Mouse (Mus musculus) liver, embryonic 13.5 days (tissue): ENCODE measurements around the gene Smc6. TPM values are rescaled to one million over a fixed set of nuclear protein-coding genes. Genes with fewer than 3 reads are reported as not detected.

ENCODE experiments used
- ATAC-seq: fragments of 200-750 bp; cut with Nextera tagmentation; 2 replicates; pipeline ENCODE4 v1.8.0; 2017; ENCODE audit warnings: low read depth, mild to moderate bottlenecking, moderate number of reproducible peaks, moderate library complexity
- DNase-seq: peaks from one replicate; pipeline ENCODE4 v3.0.0; 2022
- H3K27ac ChIP-seq: fragments of 300-500 bp; sonication (generic); 2 replicates; pipeline ENCODE4 v1.5.1; 2015; ENCODE audit warnings: moderate library complexity, mild to moderate bottlenecking, inconsistent platforms
- H3K27me3 ChIP-seq: fragments of 300-500 bp; sonication (generic); 2 replicates; pipeline ENCODE4 v1.6.1; 2015; ENCODE audit warnings: mild to moderate bottlenecking, inconsistent platforms
- H3K36me3 ChIP-seq: fragments of 300-500 bp; sonication (generic); 2 replicates; pipeline ENCODE4 v1.6.1; 2015; ENCODE audit warnings: mild to moderate bottlenecking, inconsistent platforms
- H3K4me1 ChIP-seq: fragments of 300-500 bp; sonication (generic); replicated peaks from 2 replicates; pipeline ENCODE4 v1.6.1; 2015; ENCODE audit warnings: inconsistent platforms
- H3K4me2 ChIP-seq: fragments of 300-500 bp; sonication (generic); 2 replicates; pipeline ENCODE4 v1.6.1; 2015; ENCODE audit warnings: inconsistent platforms, mild to moderate bottlenecking, moderate library complexity
- H3K4me3 ChIP-seq: fragments of 300-500 bp; sonication (generic); replicated peaks from 2 replicates; pipeline ENCODE4 v1.5.1; 2015; ENCODE audit warnings: mild to moderate bottlenecking, inconsistent platforms
- H3K9ac ChIP-seq: fragments of 300-500 bp; sonication (generic); 2 replicates; pipeline ENCODE4 v1.6.1; 2015; ENCODE audit warnings: mild to moderate bottlenecking, inconsistent platforms
- H3K9me3 ChIP-seq: fragments of 300-500 bp; sonication (generic); replicated peaks from 2 replicates; pipeline ENCODE4 v1.6.1; 2016; ENCODE audit warnings: inconsistent platforms
- WGBS: fragments of 180-500 bp; shearing (Covaris S2); methylation state at CpG from one replicate; pipeline ENCODE4 v1.1.7; 2015; ENCODE audit not compliant: insufficient replicate concordance; 5-methylcytosine and 5-hydroxymethylcytosine counted together
- polyA plus RNA-seq: library from polyadenylated mRNA; unstranded; fragments of >200 nt; fragmentation: Nextera tagmentation; extraction: Ambion mirVana; gene quantifications from 2 replicates; pipeline ENCODE4 v1.2.1, GENCODE M21; 2015

Gene Smc6
- polyA plus RNA-seq, 1 experiment from 2014 or later, result 93.3 TPM

- no peaks in the 10 kb centered on the region for H3K9me3 ChIP-seq
- H3K36me3 ChIP-seq, result peaks cover 70% of the 10 kb centered on the region
- DNase-seq, result no peak
- H3K4me2 ChIP-seq, result no peak overlapping the region
- no peaks in the 10 kb centered on the region for H3K27me3 ChIP-seq
- 93% methylated on average over 2 of the region's 2 CpGs for WGBS
- no peak overlapping the region for H3K4me3 ChIP-seq
- H3K9ac ChIP-seq, result no peak overlapping the region
- no peaks in the 10 kb centered on the region for H3K4me1 ChIP-seq
- ATAC-seq, result no peak
- H3K27ac ChIP-seq, result no peak overlapping the region
Observed at GRCm38 (mm10) chr12:11286382-11286781, 20.7 kb downstream of the Smc6 start.

DNA sequence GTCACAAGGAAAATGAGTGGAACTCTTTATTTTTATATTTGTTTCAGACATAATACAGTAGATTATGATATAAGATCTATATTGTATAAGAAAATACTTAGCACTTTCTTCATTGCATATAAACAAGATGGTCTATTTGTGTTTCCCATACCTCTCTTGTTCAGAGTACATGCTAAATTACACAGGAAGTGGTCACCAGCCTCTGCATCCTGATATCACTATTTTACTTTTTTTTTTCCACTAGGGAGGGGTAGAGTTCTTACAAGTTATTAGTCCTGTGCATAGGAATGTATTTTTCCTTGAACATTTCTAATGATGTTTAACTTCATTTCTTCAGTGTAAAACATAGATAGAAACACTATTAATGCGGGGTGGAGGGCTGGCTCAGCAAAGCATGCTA, 35.2 kb downstream of the Smc6 start:
- WGBS, result 79% methylated on average over 1 of the region's 1 CpGs
- no peaks in the 10 kb centered on the region for H3K27me3 ChIP-seq
- H3K27ac ChIP-seq, result no peak overlapping the region
- no peak for ATAC-seq
- H3K9ac ChIP-seq, result no peak overlapping the region
- H3K4me3 ChIP-seq, result no peak overlapping the region
- H3K36me3 ChIP-seq, result peaks cover 71% of the 10 kb centered on the region
- H3K4me1 ChIP-seq, result no peaks in the 10 kb centered on the region
- H3K4me2 ChIP-seq, result no peak overlapping the region
- no peak for DNase-seq
- no peaks in the 10 kb centered on the region for H3K9me3 ChIP-seq

- Histone ChIP-seq H3K36me3 (peaks cover 76% of the 10 kb centered on the region), H3K4me1 (no peaks in the 10 kb centered on the region), H3K9ac (no peak overlapping the region), H3K27ac (no peak overlapping the region), H3K4me3 (no peak overlapping the region), H3K4me2 (no peak overlapping the region), H3K9me3 (no peaks in the 10 kb centered on the region), H3K27me3 (no peaks in the 10 kb centered on the region)
- 86% methylated on average over 8 of the region's 8 CpGs for WGBS
- DNase-seq (no peak), ATAC-seq (no peak)
Observed at GRCm38 (mm10) chr12:11306753-11307645, 41.3 kb downstream of the Smc6 start.

- Histone ChIP-seq H3K27me3 (no peaks in the 10 kb centered on the region), H3K9ac (no peak overlapping the region), H3K36me3 (peaks cover 66% of the 10 kb centered on the region), H3K4me3 (no peak overlapping the region), H3K27ac (no peak overlapping the region), H3K4me2 (no peak overlapping the region), H3K9me3 (no peaks in the 10 kb centered on the region), H3K4me1 (no peaks in the 10 kb centered on the region)
- DNase-seq (no peak), ATAC-seq (no peak)
- WGBS, result 87% methylated on average over 2 of the region's 2 CpGs
Observed at GRCm38 (mm10) chr12:11311106-11311505, 45.4 kb downstream of the Smc6 start.

GRCm38 (mm10) chr12:11313840-11314239, 48.2 kb downstream of the Smc6 start:
- Histone ChIP-seq H3K4me2 (no peak overlapping the region), H3K27ac (no peak overlapping the region), H3K4me3 (no peak overlapping the region), H3K9me3 (no peaks in the 10 kb centered on the region), H3K9ac (no peak overlapping the region), H3K27me3 (no peaks in the 10 kb centered on the region), H3K36me3 (peaks cover 63% of the 10 kb centered on the region), H3K4me1 (no peaks in the 10 kb centered on the region)
- no peak for ATAC-seq
- no peak for DNase-seq
- WGBS, result 73% methylated on average over 1 of the region's 1 CpGs

GRCm38 (mm10) chr12:11317671-11318070, 52.0 kb downstream of the Smc6 start:
- H3K27me3 ChIP-seq, result no peaks in the 10 kb centered on the region
- no peak overlapping the region for H3K4me3 ChIP-seq
- WGBS, result 62% methylated on average over 6 of the region's 6 CpGs
- ATAC-seq (no peak), DNase-seq (no peak)
- no peak overlapping the region for H3K4me2 ChIP-seq
- H3K9ac ChIP-seq, result no peak overlapping the region
- no peak overlapping the region for H3K27ac ChIP-seq
- no peaks in the 10 kb centered on the region for H3K4me1 ChIP-seq
- no peaks in the 10 kb centered on the region for H3K9me3 ChIP-seq
- peaks cover 42% of the 10 kb centered on the region for H3K36me3 ChIP-seq

DNA sequence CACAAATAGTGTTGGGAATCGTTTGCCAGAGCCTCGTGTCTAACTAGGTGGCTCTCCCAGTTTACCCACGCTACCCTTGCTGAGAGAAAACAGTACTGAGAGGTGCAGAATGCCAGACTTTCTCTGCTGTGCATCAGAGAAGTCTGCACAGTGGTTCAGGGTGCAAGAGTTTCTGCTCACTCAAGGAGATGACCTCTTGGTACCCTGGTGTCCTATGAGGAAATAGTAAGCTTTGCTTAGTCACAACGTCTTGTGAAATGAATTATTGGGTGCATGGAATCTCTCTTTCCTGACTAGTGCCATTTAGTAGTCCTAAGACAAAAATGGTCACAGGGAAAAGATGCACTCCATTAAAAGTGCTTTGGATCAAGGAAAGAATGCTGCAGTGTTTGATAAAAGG, 58.8 kb downstream of the Smc6 start:
- H3K4me3 ChIP-seq, result no peak overlapping the region
- H3K9me3 ChIP-seq, result no peaks in the 10 kb centered on the region
- H3K4me2 ChIP-seq, result no peak overlapping the region
- H3K27me3 ChIP-seq, result no peaks in the 10 kb centered on the region
- DNase-seq (no peak), ATAC-seq (no peak)
- H3K36me3 ChIP-seq, result no peaks in the 10 kb centered on the region
- no peak overlapping the region for H3K9ac ChIP-seq
- H3K4me1 ChIP-seq, result no peaks in the 10 kb centered on the region
- no peak overlapping the region for H3K27ac ChIP-seq
- 43% methylated on average over 4 of the region's 4 CpGs for WGBS

DNA sequence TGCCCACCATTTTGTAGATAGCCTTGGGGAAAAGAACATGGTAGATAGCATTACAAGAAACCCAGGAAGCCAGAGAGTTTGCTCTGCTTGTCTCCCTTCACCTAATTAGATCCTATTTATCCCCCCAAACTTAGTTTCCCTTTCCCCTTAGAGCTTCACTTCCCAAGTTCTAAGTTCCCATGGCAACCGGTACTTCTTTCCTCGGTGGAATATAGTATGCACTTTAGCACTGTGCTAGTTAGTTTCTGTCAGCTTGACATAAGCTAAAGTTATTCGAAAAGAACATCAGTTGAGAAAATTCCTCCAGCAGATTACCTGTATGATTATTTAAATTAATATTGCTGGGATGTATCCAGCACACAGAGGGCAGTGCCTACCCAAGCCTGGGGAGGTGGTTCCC, 60.8 kb downstream of the Smc6 start:
- H3K4me1 ChIP-seq, result no peaks in the 10 kb centered on the region
- H3K9ac ChIP-seq, result no peak overlapping the region
- H3K4me2 ChIP-seq, result no peak overlapping the region
- no peak overlapping the region for H3K27ac ChIP-seq
- no peaks in the 10 kb centered on the region for H3K9me3 ChIP-seq
- H3K4me3 ChIP-seq, result no peak overlapping the region
- H3K36me3 ChIP-seq, result no peaks in the 10 kb centered on the region
- H3K27me3 ChIP-seq, result no peaks in the 10 kb centered on the region
- ATAC-seq (no peak), DNase-seq (no peak)
- WGBS, result 71% methylated on average over 3 of the region's 3 CpGs

- DNase-seq (peak; percentile 8), ATAC-seq (no peak)
- 28% methylated on average over 4 of the region's 4 CpGs for WGBS
Observed at GRCm38 (mm10) chr12:11336845-11337244, 71.2 kb downstream of the Smc6 start.

DNA sequence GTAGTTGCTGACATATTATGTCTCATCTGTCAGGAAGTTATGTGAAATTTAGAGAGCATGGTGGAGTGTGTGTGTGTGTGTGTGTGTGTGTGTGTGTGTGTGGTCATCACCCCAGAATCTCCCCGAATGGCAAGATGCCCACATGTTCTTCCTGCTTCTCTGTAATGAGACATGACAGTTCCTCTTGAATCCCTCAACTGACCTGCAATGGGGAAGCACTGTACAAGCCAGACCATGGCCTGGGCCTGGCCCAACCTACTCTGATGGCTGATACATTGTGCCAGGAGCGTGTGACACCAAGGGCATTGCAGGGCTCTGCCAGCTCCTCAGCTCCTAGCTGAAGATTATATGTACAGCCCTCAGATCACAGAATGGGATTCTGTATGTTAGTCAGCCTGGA, 72.6 kb downstream of the Smc6 start:
- H3K4me3 ChIP-seq, result no peak overlapping the region
- ATAC-seq (no peak), DNase-seq (no peak)
- 72% methylated on average over 2 of the region's 2 CpGs for WGBS
- H3K9ac ChIP-seq, result no peak overlapping the region
- H3K9me3 ChIP-seq, result no peaks in the 10 kb centered on the region
- H3K4me2 ChIP-seq, result no peak overlapping the region
- no peaks in the 10 kb centered on the region for H3K4me1 ChIP-seq
- no peaks in the 10 kb centered on the region for H3K36me3 ChIP-seq
- no peaks in the 10 kb centered on the region for H3K27me3 ChIP-seq
- H3K27ac ChIP-seq, result no peak overlapping the region

More at GRCm38 (mm10) chr12:11336845-11337244, 71.2 kb downstream of the Smc6 start:
- Histone ChIP-seq H3K4me1 (no peaks in the 10 kb centered on the region), H3K9ac (no peak overlapping the region), H3K4me3 (no peak overlapping the region), H3K27ac (no peak overlapping the region), H3K9me3 (no peaks in the 10 kb centered on the region), H3K36me3 (no peaks in the 10 kb centered on the region), H3K27me3 (no peaks in the 10 kb centered on the region), H3K4me2 (no peak overlapping the region)

- no peaks in the 10 kb centered on the region for H3K4me1 ChIP-seq
- 49% methylated on average over 6 of the region's 6 CpGs for WGBS
- no peaks in the 10 kb centered on the region for H3K9me3 ChIP-seq
- no peak overlapping the region for H3K4me3 ChIP-seq
- no peak overlapping the region for H3K9ac ChIP-seq
- DNase-seq (no peak), ATAC-seq (no peak)
- H3K27me3 ChIP-seq, result no peaks in the 10 kb centered on the region
- no peak overlapping the region for H3K27ac ChIP-seq
- H3K4me2 ChIP-seq, result no peak overlapping the region
- no peaks in the 10 kb centered on the region for H3K36me3 ChIP-seq
Observed at GRCm38 (mm10) chr12:11342020-11342600, 76.4 kb downstream of the Smc6 start.

DNA sequence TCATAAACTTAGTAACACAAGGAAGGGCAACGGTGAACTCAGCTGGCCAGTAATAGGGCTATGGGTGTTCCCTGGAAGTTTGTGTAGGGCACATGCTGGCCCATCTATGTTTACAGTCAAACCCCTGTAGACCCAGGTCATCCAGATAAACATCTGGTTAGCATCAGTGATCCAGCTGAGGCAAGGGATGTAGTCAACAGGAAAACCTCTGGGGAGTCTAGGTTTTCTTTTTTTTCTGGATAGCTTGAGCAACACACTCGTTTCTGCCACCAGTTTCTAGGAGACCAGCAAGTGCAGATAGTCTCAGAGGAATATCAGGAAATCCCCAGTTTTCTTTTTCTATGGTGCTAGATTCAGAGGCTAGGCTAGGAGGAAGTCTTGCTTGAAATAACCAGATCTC, 80.3 kb downstream of the Smc6 start:
- Histone ChIP-seq H3K36me3 (no peaks in the 10 kb centered on the region), H3K4me1 (no peaks in the 10 kb centered on the region), H3K9ac (no peak overlapping the region), H3K9me3 (no peaks in the 10 kb centered on the region), H3K27me3 (no peaks in the 10 kb centered on the region), H3K27ac (no peak overlapping the region), H3K4me3 (no peak overlapping the region), H3K4me2 (no peak overlapping the region)
- DNase-seq, result no peak
- no peak for ATAC-seq
- WGBS, result 47% methylated on average over 2 of the region's 2 CpGs
